Mouse (Mus musculus) kidney, adult 2 months (tissue): ENCODE measurements around the gene Arid1b. TPM values are rescaled to one million over a fixed set of nuclear protein-coding genes. Genes with fewer than 3 reads are reported as not detected.

Experiments used
- DNase-seq: peaks from one replicate; pipeline ENCODE4 v3.0.0; 2021
- H3K27ac ChIP-seq: fragments of 200-500 bp; 2 replicates; pipeline ENCODE4 v1.5.1; 2012; ENCODE audit warnings: low read depth, low read length, control low read depth, inconsistent platforms; ENCODE audit not compliant: insufficient read depth
- H3K27me3 ChIP-seq: fragments of 200-500 bp; replicated peaks from 2 replicates; pipeline ENCODE4 v1.6.1; 2012; ENCODE audit warnings: mild to moderate bottlenecking, moderate library complexity, low read length, inconsistent platforms; ENCODE audit not compliant: control insufficient read depth, insufficient read depth
- H3K36me3 ChIP-seq: fragments of 200-500 bp; 2 replicates; pipeline ENCODE4 v1.6.1; 2012; ENCODE audit warnings: mild to moderate bottlenecking, moderate library complexity, low read length, inconsistent platforms; ENCODE audit not compliant: control insufficient read depth, insufficient read depth
- H3K4me1 ChIP-seq: fragments of 200-500 bp; 2 replicates; pipeline ENCODE4 v1.6.1; 2011; ENCODE audit warnings: low read length; ENCODE audit not compliant: control insufficient read depth, insufficient read depth
- H3K4me3 ChIP-seq: fragments of 200-500 bp; 2 replicates; pipeline ENCODE4 v1.5.1; 2011; ENCODE audit warnings: mild to moderate bottlenecking, low read depth, low read length, control low read depth; ENCODE audit not compliant: insufficient read depth
- CTCF ChIP-seq: fragments of 200-500 bp; conservative IDR thresholded peaks from 2 replicates; pipeline ENCODE4 v1.5.1; 2011; ENCODE audit warnings: low read depth, mild to moderate bottlenecking, control low read depth, low read length, moderate library complexity, mixed read lengths; ENCODE audit not compliant: insufficient read depth, insufficient read length
- POLR2A ChIP-seq: fragments of 200-500 bp; IDR thresholded peaks from one replicate; pipeline ENCODE4 v1.6.1; 2011; ENCODE audit warnings: low read depth, low read length, control low read depth
- WGBS: fragments of 180-500 bp; shearing (Covaris S2); methylation state at CpG from one replicate; pipeline ENCODE4 v1.1.7; 2018; 5-methylcytosine and 5-hydroxymethylcytosine counted together
- polyA plus RNA-seq: library from polyadenylated mRNA; depleted of rRNA; stranded (reverse); fragments of >200 nt; gene quantifications from 2 replicates; pipeline ENCODE4 v1.2.3, GENCODE M21; 2012

Arid1b gene
- polyA plus RNA-seq, 1 experiment = 20.6 TPM

DNA sequence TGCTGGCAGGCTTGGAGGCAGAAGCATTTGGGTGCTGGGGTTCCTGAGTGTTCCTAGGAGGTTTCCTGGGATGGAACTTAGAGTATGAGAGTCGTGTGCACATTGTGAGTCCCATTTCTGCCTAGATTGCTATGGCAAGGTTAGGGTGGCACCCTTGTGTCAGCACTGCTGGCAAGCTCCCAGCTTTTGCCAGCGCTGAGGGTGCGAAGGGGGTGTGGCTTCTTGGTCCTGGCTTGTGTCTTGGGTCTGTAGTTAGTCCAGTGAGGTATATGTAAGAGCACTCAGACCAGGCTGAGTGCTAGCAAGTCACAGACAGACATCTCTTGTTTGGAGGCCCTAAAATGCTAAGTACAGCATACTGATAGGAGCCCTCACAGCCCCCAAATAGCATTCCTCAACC is 270.7 kb downstream of the Arid1b start:
- Histone ChIP-seq H3K27me3 (no peaks in the 10 kb centered on the region), H3K4me1 (peaks cover 7% of the 10 kb centered on the region; the same call in 1 of the 2 replicates), H3K27ac (no peak overlapping the region), H3K4me3 (no peak overlapping the region), H3K36me3 (no peaks in the 10 kb centered on the region)
- no peak for TF ChIP-seq CTCF
- no peak for TF ChIP-seq POLR2A
- no peak for DNase-seq
- WGBS = 71% methylated on average over 3 of the region's 3 CpGs

DNA sequence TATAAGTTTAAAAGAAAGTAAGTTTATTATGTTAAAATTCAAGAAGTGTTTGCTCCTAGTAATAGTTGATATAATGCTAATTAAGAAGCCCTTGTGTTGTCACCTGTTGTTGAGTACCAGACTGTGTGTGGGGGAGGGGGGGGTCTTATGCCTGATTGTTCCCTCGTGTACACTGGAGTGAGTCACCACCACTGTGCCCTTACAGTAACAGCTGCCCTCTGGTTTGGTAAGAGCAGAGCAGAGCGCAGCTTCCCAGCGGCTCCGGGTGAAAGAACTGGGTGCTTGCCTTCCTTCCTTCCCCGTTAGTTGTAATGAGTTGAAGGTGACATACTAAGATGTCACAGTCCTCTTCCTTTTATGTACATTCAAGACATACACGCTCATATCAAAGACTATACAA is 271.5 kb downstream of the Arid1b start:
- no peak for TF ChIP-seq CTCF
- TF ChIP-seq POLR2A = no peak

DNA sequence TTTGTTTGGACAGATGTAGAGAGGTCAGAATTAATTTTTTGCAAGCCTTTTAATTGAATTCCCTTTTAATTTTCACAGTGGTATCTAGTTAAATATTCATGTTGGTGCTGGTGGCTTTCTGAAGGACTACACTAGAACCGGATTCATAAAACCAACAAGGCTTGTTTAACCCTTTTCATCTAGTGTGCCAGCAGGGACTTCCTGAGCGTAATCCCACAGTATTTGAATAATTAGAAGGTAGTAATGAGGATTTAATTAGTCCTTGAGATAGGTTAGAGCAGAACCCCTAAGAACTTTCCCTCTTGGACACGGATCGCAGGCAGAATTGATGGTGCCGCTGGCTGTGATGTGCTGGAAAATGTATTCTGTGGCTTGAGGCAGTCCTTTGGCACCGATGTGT is 273.6 kb downstream of the Arid1b start:
- DNase-seq = no peak
- H3K4me1 ChIP-seq = no peaks in the 10 kb centered on the region
- H3K27me3 ChIP-seq = no peaks in the 10 kb centered on the region
- H3K27ac ChIP-seq = no peak overlapping the region
- TF ChIP-seq CTCF (no peak), POLR2A (no peak)
- H3K36me3 ChIP-seq = no peaks in the 10 kb centered on the region
- no peak overlapping the region for H3K4me3 ChIP-seq
- 91% methylated on average over 6 of the region's 6 CpGs for WGBS

More for the DNA sequence above, 271.5 kb downstream of the Arid1b start:
- Histone ChIP-seq H3K4me3 (no peak overlapping the region), H3K4me1 (peaks cover 7% of the 10 kb centered on the region; the same call in 1 of the 2 replicates), H3K27me3 (no peaks in the 10 kb centered on the region), H3K36me3 (no peaks in the 10 kb centered on the region), H3K27ac (no peak overlapping the region)
- DNase-seq = no peak
- WGBS = 86% methylated on average over 6 of the region's 6 CpGs

DNA sequence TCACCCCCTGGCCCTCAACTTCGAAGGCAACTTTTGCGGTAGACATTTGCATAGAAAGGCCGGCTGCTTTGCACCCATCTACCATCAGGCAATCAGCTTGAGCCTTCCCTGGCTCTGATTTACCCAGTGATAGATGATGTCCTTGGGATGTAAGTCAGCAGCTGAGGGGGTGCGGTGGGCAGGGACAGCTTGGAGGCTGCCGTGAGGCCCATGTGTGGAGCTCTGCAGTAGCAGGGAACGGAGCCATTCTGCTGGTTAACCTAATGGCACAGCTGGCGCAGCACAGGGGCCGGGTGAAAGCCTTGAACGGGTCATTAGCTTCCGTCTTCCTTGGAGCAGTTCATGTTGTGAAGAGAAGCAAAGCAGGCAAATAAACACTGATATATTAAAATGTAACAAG is 275.2 kb downstream of the Arid1b start:
- 55% methylated on average over 10 of the region's 10 CpGs for WGBS
- H3K36me3 ChIP-seq = no peaks in the 10 kb centered on the region
- H3K27me3 ChIP-seq = no peaks in the 10 kb centered on the region
- no peak for DNase-seq
- no peaks in the 10 kb centered on the region for H3K4me1 ChIP-seq
- no peak overlapping the region for H3K27ac ChIP-seq
- TF ChIP-seq CTCF = no peak
- TF ChIP-seq POLR2A = no peak
- no peak overlapping the region for H3K4me3 ChIP-seq

DNA sequence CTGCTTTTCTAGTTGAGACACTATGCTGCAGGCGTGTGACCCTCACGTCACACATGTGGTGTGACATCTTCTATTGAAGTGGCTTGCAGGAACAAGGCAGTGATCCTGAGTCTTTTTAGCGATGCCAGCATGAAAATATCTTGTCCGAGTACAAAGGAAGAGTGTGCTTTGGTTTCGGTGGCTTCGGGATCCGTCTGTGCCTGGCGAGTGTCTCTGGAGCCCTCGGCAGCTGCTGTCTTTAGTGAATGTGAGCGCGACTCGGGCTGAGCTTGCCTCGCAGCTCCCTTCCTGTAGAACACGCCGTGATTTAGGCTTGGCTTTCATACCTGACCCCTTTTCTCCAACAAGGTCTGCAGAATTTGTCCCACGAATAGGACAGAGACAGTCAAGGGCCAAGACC is 275.6 kb downstream of the Arid1b start:
- Histone ChIP-seq H3K27me3 (no peaks in the 10 kb centered on the region), H3K36me3 (no peaks in the 10 kb centered on the region), H3K4me1 (no peaks in the 10 kb centered on the region; the same call in 1 of the 2 replicates), H3K4me3 (no peak overlapping the region), H3K27ac (no peak overlapping the region)
- TF ChIP-seq POLR2A = no peak
- no peak for TF ChIP-seq CTCF
- no peak for DNase-seq
- 77% methylated on average over 16 of the region's 16 CpGs for WGBS

DNA sequence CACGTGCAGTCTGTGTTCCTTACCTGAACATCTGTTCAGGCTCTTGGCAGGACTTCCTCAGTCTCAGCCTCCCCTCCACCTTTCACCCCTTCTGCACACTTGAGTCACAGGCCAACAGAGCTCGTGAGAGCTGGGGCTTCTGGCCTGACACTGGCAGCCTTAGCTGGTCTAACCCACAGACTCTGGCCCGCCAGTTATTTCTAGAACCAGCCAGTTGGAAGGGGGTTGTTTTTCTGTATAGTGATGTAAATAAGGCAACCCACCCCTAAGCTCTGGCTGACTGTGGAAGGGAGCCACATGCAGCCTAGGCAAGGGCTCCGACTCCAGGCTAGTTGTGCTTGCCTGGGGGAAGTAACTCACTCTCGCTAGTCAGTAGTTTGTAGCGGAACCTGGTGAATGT is 276.7 kb downstream of the Arid1b start:
- no peaks in the 10 kb centered on the region; the same call in 1 of the 2 replicates for H3K4me1 ChIP-seq
- H3K4me3 ChIP-seq = no peak overlapping the region
- H3K27ac ChIP-seq = no peak overlapping the region
- no peaks in the 10 kb centered on the region for H3K27me3 ChIP-seq
- WGBS = 69% methylated on average over 6 of the region's 6 CpGs
- DNase-seq = no peak
- TF ChIP-seq CTCF = no peak
- TF ChIP-seq POLR2A = no peak
- H3K36me3 ChIP-seq = no peaks in the 10 kb centered on the region

DNA sequence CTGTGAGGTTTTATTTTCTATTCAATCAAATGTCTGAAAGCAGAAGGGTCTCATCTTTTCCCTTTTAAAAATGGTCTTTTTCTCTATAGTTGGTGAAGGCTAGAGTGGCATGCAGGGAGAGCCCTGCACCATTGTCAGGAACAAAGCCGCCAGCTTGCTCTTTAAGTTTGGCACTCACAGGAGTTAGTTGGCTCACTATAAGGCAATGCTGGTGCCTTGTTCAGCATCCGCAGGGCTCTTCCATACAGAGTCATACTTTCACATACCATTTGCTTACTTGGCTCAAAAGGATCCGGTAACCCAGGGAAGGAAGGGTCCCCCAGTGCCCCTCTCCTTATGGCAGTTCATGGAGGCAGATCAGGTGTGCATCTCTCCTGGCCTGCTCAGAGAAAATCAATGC is 279.0 kb downstream of the Arid1b start:
- no peak overlapping the region for H3K4me3 ChIP-seq
- TF ChIP-seq POLR2A = no peak
- WGBS = 95% methylated on average over 3 of the region's 3 CpGs
- no peaks in the 10 kb centered on the region for H3K36me3 ChIP-seq
- no peak overlapping the region for H3K27ac ChIP-seq
- no peaks in the 10 kb centered on the region; the same call in 1 of the 2 replicates for H3K4me1 ChIP-seq
- no peaks in the 10 kb centered on the region for H3K27me3 ChIP-seq
- no peak for DNase-seq

DNA sequence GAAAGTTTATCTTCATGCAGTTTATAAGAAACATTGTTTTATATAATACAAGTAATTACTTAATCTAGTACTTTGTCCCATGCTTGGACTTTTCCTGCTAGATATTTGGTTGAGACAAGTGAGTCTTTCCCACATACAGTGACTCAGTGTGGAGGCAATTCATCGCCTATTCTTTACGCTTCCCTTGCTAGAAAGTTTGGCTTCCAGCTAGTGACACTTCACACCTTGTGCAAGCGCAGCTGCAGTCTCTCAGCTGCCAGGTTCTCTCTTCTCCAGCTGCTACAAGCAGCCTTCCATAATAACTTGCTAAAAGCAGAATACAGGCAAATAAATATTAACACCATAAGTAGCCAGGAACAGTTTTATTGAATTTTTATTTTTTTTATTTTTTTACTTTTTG is 279.6 kb downstream of the Arid1b start:
- Histone ChIP-seq H3K27me3 (no peaks in the 10 kb centered on the region), H3K27ac (no peak overlapping the region), H3K4me1 (no peaks in the 10 kb centered on the region; the same call in 1 of the 2 replicates), H3K4me3 (no peak overlapping the region), H3K36me3 (no peaks in the 10 kb centered on the region)
- TF ChIP-seq POLR2A = no peak
- TF ChIP-seq CTCF = no peak
- no peak for DNase-seq
- 87% methylated on average over 3 of the region's 3 CpGs for WGBS
